Mouse (Mus musculus): Measurements from ENCODE around the gene Btbd16.

Btbd16 gene

DNA sequence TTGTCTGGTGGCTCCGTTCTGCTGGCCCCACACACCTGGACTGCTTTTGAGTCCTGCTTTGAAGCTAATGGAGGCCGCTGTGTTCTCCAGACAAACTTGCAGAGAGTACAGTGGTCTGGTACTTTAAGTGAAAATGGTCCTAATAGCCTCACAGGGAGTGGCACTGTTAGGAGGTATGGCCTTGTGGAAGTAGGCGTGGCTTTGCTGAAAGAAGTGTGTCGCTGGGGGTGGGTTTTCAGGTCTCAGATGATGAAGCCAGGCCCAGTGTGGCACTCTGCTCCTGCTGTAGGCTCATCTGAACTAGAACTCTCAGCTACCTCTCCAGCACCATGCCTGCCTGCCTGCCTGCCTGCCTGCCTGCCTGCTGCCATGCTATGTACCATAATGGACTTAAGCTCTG lies 5.7 kb upstream of the Btbd16 start:
- DNase-seq (ENCODE audit: low read depth, low spot score): no peak

DNA sequence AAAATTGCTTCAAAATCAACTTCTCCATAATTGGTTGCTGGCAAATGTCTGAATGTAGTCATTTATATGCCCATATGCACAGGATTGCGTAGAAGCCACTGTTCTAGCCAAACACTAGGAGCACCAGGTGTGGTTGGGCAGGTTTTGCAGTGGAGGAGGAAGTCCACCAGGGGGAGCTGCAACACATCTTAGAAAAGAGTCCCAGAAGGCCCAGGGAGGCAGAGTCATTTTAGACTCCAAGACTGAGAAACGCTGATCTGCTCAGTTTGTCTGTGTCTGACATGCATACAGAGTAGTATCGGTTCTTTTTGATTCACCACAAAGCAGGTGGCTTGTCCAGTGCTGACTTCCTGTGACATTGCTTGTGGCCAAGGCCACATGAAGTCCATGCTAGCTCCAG lies 3.2 kb upstream of the Btbd16 start:
- peak; percentile 75 for DNase-seq (ENCODE audit: low read depth, low spot score)

DNA sequence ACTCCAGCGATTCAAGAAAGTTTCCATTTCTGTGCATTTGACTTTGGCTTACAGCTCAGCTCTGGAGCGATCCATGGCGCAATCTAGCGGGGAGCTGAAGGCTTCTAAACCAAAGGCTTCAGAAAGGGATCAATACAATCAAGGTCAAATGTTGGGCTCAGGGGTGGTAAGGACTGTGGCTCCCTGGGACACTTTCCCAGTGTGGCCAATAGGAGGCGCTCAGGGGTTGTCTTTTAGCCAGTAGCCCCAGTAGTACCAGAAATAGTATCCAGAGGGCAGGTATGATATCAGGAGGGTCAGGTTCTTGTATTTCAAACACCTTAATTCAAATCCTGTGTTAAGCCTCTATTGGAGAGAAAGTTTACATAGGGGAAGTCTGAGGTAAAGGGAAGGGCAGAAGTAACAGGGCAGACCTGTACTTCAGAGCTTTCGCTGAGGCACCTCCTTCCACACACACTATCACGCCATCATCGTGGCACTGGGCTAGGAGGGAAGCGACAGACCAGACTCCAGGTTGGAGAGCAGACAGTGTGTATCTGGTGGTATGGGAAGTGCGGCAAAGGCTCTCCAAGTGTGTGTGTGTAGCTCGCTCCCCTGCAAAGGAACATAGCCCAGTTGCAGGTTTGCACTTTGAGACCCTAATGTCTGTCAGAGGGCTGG lies 568 bp upstream of the Btbd16 start:
- DNase-seq (ENCODE audit: low read depth, low spot score): peak; percentile 58

DNA sequence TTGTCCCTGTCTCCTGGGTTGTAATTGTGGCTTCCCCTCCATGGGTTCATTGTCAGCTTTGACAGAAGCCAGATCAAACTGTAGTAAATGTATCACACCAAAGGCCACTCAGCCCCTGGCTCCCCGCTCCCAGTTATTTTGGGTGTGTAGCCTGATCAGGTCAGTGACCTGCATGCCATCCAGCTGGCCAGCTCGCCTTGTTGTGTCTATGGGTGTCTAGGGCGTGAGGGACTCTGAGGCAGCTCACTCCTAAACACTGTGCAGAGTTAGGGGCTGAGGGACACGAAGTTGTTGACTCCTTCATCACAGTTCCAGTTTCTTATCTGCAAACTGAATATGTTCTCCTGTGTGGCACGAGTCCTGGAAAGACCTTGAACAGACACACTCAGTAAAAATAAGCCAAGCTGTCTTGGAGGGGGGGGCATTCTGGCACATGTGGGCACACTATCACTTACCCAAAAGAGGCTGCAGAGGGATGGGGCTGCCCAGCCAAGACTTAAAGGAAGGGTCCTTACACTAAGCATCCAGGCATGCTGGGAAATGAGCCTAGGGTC lies 7.1 kb downstream of the Btbd16 start:
- DNase-seq (ENCODE audit: low read depth, low spot score): no peak

DNA sequence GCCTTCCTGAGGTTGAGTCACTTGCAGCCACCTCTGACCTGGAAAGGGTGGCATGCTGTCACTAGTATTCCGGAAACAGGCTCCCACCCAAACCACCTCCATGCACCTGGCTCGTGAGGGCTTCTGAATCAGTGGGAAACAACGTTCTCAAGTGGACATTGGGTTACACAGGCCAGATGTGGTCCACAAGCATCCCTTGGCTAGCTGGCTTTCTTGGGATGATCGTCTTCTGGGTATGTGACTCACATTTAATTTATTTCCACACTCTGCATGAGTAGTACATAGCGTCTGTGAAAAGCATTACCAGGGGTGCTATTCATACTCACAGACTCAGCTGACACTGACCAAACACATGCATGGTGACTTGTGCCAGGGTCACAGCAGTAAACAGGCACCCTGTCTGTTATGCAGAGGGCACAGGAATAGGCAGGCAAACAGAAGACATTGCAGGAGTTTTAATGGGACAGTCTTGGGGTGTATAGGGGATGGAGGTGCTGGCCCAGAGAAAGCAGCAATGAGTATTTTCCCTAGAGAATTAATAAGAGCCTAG lies 8.7 kb downstream of the Btbd16 start:
- DNase-seq (ENCODE audit: low read depth, low spot score): no peak

GRCm38 (mm10) chr7:130785923-130786575 lies 12.2 kb downstream of the Btbd16 start:
- no peak for DNase-seq (ENCODE audit: low read depth, low spot score)

DNA sequence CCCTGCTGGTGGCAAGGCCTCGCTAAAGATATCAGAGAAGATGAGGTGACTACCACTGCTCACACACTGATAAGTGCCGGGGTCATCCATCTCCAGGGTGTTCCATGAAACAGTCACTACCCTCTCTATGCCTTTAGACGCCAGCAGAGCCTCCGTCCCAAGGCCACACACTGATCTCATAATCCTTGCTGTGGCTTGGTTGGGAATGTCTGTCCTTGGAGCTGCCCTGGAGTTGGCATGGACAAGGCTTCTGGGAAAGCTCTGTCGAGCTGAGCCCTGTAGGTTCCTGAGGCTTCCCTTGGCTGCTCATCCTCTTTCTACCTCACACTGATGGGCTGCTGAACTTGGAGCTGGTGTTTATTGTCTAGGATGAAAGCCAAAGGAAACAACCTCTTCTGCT lies 12.8 kb downstream of the Btbd16 start:
- no peak for DNase-seq (ENCODE audit: low read depth, low spot score)

DNA sequence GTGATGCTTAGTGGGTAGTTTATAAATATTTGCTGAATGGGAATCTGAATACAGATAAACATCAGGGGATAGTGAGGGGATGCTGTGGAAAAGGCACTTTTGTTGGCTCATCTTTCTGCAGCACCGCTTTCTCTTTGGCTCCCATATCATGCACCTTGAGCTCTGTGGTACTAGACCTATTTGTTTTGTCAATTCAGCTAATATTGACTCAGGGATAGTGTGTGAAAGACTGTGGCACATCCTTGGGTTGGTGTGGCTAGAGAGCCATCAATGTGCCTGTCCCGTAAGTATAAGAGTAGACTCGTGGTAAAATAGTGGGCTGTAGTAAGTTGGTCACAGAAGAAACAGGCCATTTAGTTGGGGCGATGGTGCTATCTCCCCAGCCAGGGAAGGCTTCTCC lies 13.7 kb downstream of the Btbd16 start:
- no peak for DNase-seq (ENCODE audit: low read depth, low spot score)

DNA sequence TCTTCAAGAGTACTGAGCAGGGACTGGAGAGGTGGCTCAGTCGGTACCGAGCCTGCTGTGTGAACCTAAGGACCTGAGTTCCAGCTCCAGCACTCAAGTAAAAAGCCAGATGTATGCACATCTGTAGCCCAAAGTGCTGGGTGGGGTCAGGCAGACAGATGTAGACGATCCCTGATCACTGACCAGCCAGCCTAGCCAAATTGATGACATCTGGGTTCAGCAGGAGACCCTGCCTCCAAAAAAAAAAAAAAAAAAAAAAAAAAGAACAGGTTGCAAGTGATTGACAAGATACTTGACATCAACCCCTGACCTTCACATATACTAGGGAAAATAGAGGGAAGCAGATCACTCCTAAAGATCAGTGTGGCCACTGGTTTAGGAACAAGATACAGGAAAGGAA lies 15.1 kb downstream of the Btbd16 start:
- no peak for DNase-seq (ENCODE audit: low read depth, low spot score)

DNA sequence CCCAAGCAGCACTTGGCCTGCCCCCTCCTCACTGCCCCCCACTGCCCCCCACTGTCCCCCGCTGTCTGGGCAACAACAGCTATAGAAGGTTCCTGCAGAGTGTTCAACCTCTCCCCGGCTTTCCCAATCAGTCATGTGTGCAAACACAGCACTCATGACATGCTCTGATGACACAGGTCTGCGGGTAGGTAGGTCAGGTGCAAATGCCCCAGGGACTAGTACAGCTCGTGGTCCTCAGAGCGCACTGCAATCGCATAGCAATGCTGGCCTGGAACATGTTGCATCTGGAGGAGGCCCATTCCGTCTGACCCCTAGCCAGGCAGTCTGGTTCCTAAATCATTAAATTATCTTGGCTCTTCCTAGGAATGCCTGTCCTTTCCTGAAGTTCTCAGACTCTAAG lies 15.6 kb downstream of the Btbd16 start:
- DNase-seq (ENCODE audit: low read depth, low spot score): no peak

DNA sequence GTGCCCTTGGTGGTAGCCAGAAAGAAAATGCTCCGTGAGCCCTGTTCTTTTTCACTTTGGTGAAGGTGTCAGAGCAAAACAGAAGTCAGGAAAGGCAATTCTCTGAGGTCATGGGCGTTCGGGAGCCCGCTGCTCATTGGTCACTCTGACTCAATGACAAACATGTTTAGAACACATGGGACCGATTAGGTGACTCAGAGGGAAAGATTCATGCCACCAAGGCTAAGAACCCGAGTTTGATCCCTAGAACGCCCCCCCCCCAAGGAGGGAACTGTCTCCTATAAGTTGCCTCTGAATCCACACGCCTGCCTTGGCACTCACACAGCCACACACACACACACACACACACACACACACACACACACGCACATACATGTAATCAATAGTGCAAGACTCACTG lies 19.8 kb downstream of the Btbd16 start:
- no peak for DNase-seq (ENCODE audit: low read depth, low spot score)

DNA sequence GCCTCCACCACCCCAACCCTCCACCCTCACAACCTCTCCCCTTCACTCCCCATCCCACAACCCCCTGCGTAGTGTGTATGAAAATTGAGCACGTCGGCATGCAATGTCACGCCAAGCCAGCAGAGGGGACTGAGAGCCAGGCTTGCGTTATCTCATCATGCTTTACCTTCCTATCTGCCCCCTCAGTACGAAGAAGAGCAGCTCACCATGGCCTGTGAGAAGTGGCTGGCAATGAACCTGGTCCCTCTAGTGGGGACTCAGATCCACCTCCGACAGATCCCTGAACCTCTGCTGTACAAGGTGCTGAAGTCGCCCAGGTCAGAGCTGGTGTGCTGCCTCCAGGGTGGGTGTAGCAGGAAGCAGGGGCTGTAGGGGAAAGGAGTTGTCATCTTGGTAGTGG lies 22.9 kb downstream of the Btbd16 start:
- DNase-seq (ENCODE audit: low read depth, low spot score): peak; percentile 43

- DNase-seq (ENCODE audit: low read depth, low spot score): no peak
Observed at GRCm38 (mm10) chr7:130797524-130797923, 23.7 kb downstream of the Btbd16 start.

GRCm38 (mm10) chr7:130799418-130799817 lies 25.5 kb downstream of the Btbd16 start:
- no peak for DNase-seq (ENCODE audit: low read depth, low spot score)

DNA sequence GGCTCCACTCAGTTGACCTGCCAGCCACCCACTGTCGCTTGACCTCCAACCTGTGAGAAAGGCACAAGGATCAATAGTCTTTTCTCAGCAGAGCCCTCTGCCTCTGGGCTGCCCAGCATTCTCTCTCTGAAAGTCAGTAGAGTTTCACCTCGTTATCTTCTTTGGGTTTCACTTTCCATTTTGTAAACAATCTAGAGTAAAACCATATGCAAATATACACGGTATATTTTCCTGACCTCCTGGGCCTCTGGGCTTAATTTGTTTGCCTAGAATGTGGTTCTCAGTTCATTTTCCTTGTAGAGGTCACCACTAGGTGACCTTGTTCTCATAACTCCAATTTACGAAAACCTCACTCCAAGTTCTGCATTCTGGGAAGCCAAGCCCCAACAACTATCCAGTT lies 26.8 kb downstream of the Btbd16 start:
- peak; percentile 39 for DNase-seq (ENCODE audit: low read depth, low spot score)

DNA sequence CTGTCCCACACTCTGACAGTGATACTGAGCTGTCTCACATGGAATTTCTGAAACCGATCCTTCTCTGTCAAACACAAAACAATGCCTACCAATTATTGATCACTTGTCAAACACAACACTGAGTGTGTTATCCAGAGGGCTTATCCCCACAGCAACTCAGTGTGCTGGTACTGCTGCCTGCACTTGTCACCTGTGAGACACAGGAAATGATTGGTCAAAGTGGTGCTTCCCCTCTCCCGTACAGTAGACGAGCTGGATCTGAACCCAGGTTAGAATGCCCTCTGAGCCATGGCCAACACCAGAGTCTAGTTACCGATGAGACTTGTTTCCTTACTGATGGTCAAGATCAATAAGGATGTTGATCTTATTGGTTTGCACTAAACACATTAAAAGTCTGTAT lies 27.9 kb downstream of the Btbd16 start:
- DNase-seq (ENCODE audit: low read depth, low spot score): peak; percentile 45

- no peak for DNase-seq (ENCODE audit: low read depth, low spot score)
Observed at GRCm38 (mm10) chr7:130803251-130803825, 29.5 kb downstream of the Btbd16 start.

DNA sequence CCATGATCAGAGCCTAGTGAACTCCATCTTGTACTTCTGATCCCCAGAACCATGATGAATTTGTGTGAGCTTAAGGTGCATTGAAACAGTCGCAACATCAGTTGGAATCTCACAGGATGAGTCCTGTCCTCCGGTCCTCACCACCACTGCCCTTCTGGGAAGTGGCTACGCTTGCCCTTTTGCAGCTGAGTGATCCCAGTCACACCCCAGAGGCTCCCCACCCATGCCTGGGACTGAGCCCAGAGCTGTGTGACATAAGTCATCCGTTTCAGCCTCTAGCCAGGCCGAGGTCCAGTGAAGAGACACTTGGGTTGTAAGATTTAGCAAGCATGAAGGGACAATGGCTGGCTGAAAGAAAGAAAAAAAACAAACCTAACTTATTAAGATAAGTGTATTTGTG lies 31.1 kb downstream of the Btbd16 start:
- DNase-seq (ENCODE audit: low read depth, low spot score): no peak

DNA sequence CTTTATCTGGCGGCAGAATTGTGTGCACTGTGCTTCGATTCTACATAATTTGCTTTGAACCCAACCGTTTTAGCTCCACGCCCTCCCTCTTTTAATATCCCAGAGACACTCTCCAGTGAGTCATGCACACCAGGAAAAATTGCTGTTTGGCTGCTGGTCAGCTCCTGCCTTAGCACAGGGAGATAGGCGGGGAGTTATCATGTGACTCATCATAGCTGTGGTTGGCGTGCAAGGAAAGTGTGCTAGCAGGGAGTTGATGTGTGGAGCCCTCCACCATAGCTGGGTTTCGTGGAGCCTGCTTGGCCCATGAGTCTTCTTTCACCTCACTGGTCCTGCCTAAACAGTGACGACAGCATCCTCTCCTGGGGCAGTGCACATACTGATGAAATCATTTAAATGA lies 33.9 kb downstream of the Btbd16 start:
- DNase-seq (ENCODE audit: low read depth, low spot score): no peak

DNA sequence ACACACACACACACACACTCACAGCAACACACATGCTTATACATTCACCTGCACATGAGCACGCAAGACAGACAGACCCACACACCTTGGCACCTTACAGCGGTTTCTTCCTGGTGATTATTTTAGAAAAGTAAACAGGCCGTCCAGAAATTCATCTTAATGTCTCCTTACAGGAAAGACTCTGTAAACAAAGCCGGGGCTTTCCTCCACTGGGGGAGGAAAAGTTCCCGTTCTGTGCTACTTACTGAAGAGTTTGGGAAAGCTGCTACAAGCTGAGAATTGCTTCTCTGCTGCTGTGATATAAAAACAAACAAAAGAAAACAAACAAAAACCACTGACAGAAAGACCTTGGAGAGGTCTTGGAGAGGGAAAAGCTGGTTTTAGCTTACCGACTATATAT lies 34.8 kb downstream of the Btbd16 start:
- no peak for DNase-seq (ENCODE audit: low read depth, low spot score)

DNA sequence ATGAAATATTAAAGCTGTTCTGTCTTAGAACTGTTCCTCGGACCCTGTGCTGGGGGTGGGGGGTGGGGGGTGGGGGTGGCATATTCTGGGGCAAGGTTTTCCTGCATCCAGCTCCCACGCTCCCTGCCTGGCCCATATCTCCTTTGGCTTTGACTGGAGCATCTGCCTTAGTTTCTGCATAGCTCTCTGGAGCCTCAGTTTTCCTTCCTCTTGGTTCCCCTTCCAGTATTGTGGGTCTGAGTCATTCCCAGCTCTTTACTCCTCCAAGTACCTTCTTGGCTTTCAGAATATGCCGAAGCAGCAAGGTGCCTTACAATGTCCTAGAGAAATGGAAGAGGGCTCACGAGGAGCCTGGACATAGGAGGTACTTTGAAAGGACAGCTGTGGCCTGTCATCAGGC lies 36.4 kb downstream of the Btbd16 start:
- no peak for DNase-seq (ENCODE audit: low read depth, low spot score)

- DNase-seq (ENCODE audit: low read depth, low spot score): peak; percentile 37
Observed at GRCm38 (mm10) chr7:130812407-130812806, 38.5 kb downstream of the Btbd16 start.

DNA sequence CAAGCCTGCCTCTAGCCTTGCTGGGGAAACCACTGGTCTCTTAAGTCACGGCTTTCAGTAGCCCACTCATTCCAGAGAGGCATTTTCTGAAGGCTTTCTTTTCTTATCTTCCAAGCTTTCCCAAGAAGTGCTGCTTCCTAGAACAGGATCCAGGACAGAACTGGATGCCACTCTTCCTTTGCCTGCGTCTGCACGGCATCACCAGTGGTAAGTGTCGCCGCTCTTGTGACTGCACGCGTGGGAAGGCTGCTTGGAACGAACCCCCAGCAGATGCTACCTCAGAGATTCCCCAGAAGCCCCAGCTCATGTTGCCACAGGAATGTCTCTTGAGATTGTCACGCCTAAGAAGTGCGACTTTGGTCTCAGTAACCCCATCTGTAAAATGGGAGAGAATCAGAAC lies 41.7 kb downstream of the Btbd16 start:
- no peak for DNase-seq (ENCODE audit: low read depth, low spot score)

Measured in CD4-positive helper T cell, adult 2 months (primary cell).